Mouse (Mus musculus): Measurements from ENCODE around the gene 1700016C15Rik.

- TF ChIP-seq CTCF (IDR thresholded peaks at IDR 0.05; ENCODE audit: insufficient read depth, low read length), result no peak
- TF ChIP-seq POLR2A (IDR thresholded peaks at IDR 0.05; ENCODE audit: borderline replicate concordance, extremely low read depth, low read depth, low read length), result no peak
Observed at GRCm38 (mm10) chr1:177686982-177687381, 42.6 kb upstream of the 1700016C15Rik start.
